Mouse (Mus musculus) telencephalon, adult 2 months (tissue): ENCODE measurements around the gene Por.

Experiments used
- DNase-seq: peaks from one replicate; pipeline ENCODE4 v3.0.0-alpha.2; 2011; ENCODE audit warnings: low read depth, low spot score

Por gene

GRCm38 (mm10) chr5:135702190-135702589 lies 32.4 kb downstream of the Por start:
- no peak for DNase-seq

GRCm38 (mm10) chr5:135702682-135703192 lies 32.9 kb downstream of the Por start:
- peak; percentile 90 for DNase-seq

- no peak for DNase-seq
Observed at GRCm38 (mm10) chr5:135703431-135703830, 33.6 kb downstream of the Por start.

- DNase-seq = no peak
Observed at GRCm38 (mm10) chr5:135705383-135705782, 35.5 kb downstream of the Por start.

- DNase-seq = no peak
Observed at GRCm38 (mm10) chr5:135707039-135707438, 37.2 kb downstream of the Por start.

- no peak for DNase-seq
Observed at GRCm38 (mm10) chr5:135707855-135708254, 38.0 kb downstream of the Por start.

- no peak for DNase-seq
Observed at GRCm38 (mm10) chr5:135709716-135710115, 39.9 kb downstream of the Por start.

GRCm38 (mm10) chr5:135710599-135711214 lies 40.9 kb downstream of the Por start:
- DNase-seq = no peak

- no peak for DNase-seq
Observed at GRCm38 (mm10) chr5:135711582-135712355, 41.9 kb downstream of the Por start.

- peak; percentile 81 for DNase-seq
Observed at GRCm38 (mm10) chr5:135712803-135713202, 43.0 kb downstream of the Por start.

GRCm38 (mm10) chr5:135713441-135714218 lies 43.8 kb downstream of the Por start:
- no peak for DNase-seq

GRCm38 (mm10) chr5:135715624-135716023 lies 45.8 kb downstream of the Por start:
- no peak for DNase-seq

GRCm38 (mm10) chr5:135719586-135720120 lies 49.8 kb downstream of the Por start:
- no peak for DNase-seq

- no peak for DNase-seq
Observed at GRCm38 (mm10) chr5:135720121-135720520, 50.3 kb downstream of the Por start.

GRCm38 (mm10) chr5:135721076-135721475 lies 51.2 kb downstream of the Por start:
- DNase-seq = no peak

- DNase-seq = no peak
Observed at GRCm38 (mm10) chr5:135722121-135722520, 52.3 kb downstream of the Por start.

GRCm38 (mm10) chr5:135723165-135723751 lies 53.4 kb downstream of the Por start:
- no peak for DNase-seq

GRCm38 (mm10) chr5:135724536-135725322 lies 54.9 kb downstream of the Por start:
- DNase-seq = no peak

- peak; percentile 71 for DNase-seq
Observed at GRCm38 (mm10) chr5:135725391-135725841, 55.6 kb downstream of the Por start.

GRCm38 (mm10) chr5:135725991-135726390 lies 56.2 kb downstream of the Por start:
- DNase-seq = no peak
